In the genomic region with DNA sequence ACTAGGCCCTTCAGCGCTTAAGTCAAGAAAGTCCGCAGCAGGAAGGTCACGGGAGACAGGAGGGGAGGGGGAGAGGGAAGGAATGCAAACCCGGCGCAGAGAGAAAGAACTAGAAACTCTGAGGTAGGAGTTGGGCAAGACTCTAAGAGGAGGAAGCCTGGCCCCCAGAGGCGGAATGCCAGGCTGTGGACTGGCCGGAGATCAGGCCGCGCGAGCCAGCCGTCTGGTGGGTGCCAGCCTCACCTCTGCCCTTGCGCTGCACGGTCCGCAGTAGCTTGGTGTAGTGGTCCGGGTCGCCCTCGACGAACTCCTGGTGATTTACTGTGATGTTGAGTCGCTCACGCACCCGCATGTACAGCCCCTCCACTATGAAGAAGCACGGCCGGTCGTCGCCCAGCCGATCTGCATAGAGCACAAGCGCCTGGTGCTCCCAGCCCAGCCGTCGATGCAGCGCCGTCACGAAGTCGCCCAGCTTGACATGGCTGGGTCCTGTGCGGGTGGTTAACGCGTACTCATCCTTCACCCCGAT, we compare ENCODE assay signal across 8 mouse cellular contexts. TPM values are rescaled to one million over a fixed set of nuclear protein-coding genes. Genes with fewer than 3 reads are reported as not detected.
DNase-seq lines count a peak whose midpoint lies in the region; ATAC-seq lines count a peak whose summit lies in the region.

No protein-coding gene starts in this region.

- no peak for ATAC-seq in heart, embryonic 13.5 days (ENCODE audit: extremely low read depth, insufficient number of reproducible peaks, low FRiP score, low TSS enrichment)
- 0 out of 2 replicates have a peak, but pooled peaks have one; percentile 15 for ATAC-seq in megakaryocyte-erythroid progenitor cell, adult 5-6 weeks (replicated peaks; ENCODE audit: low FRiP score, low TSS enrichment, poor library complexity, severe bottlenecking)
- ATAC-seq in activated CD4-positive, CD25-positive, alpha-beta regulatory T cell, adult 4 months = no peak

- 12% methylated on average over 37 of the region's 37 CpGs for WGBS in heart, embryonic 13.5 days

- H3K27me3 ChIP-seq in heart, embryonic 13.5 days (replicated peaks) = peaks cover 43% of the 10 kb centered on the region

- H3K27ac ChIP-seq in heart, embryonic 13.5 days (replicated peaks) = 0 out of 2 replicates have a peak overlapping the region, but pooled peaks have one; percentile 20

- DNase-seq in adrenal gland, adult 2 months = peak; percentile 80
- peak; percentile 36 for DNase-seq in embryo, embryonic 10.5 days (ENCODE audit: low spot score)
- DNase-seq in kidney, postnatal 4 days = peak; percentile 53 to 65
- DNase-seq in right cerebral cortex, postnatal 14 days = no peak
- DNase-seq in right cerebral cortex, postnatal 25 days = no peak

- H3K4me1 ChIP-seq in heart, embryonic 13.5 days = peaks cover 26% of the 10 kb centered on the region

- no peaks in the 10 kb centered on the region for H3K9me3 ChIP-seq in heart, embryonic 13.5 days

- H3K4me2 ChIP-seq in heart, embryonic 13.5 days = peak overlapping the region; percentile 97

- H3K9ac ChIP-seq in heart, embryonic 13.5 days = peak overlapping the region; percentile 82

- no peaks in the 10 kb centered on the region for H3K36me3 ChIP-seq in heart, embryonic 13.5 days

- peak overlapping the region; percentile 66 for H3K4me3 ChIP-seq in heart, embryonic 13.5 days

RNA-seq across cellular contexts. Expression of gene Npr1, which starts 1.1 kb away (rescaled TPM):
- 100 to 1,000 TPM; 193 to 290 TPM for total RNA-seq in adrenal gland, adult 2 months (2021)
- polyA plus RNA-seq in adrenal gland, adult 2 months (2012; rRNA removed) = 367 and 435 TPM in 2 replicates
- polyA plus RNA-seq in heart, embryonic 13.5 days (2015; fragmentation: Nextera tagmentation; extraction: Ambion mirVana) = 9.7 and 11.4 TPM in 2 replicates
- total RNA-seq in megakaryocyte-erythroid progenitor cell, adult 5-6 weeks (2014; fragmentation: Nextera tagmentation) = 0.22 TPM in 1 of 2 replicates, not detected in the other
- total RNA-seq in megakaryocyte-erythroid progenitor cell, adult 5-6 weeks (2017) = not detected in 2 replicates
- not detected for polyA plus RNA-seq in activated CD4-positive, CD25-positive, alpha-beta regulatory T cell, adult 4 months (2017; shearing (Covaris generic))

RNA-seq across cellular contexts. Expression of gene Ilf2, which starts 11.3 kb away (rescaled TPM):
- 10 to 100 TPM; 52.3 to 54.4 TPM for total RNA-seq in adrenal gland, adult 2 months (2021)
- polyA plus RNA-seq in adrenal gland, adult 2 months (2012; rRNA removed) = 8.6 and 10.2 TPM in 2 replicates
- 116 and 125 TPM in 2 replicates for polyA plus RNA-seq in heart, embryonic 13.5 days (2015; fragmentation: Nextera tagmentation; extraction: Ambion mirVana)
- 113 and 117 TPM in 2 replicates for total RNA-seq in megakaryocyte-erythroid progenitor cell, adult 5-6 weeks (2014; fragmentation: Nextera tagmentation)
- total RNA-seq in megakaryocyte-erythroid progenitor cell, adult 5-6 weeks (2017) = 236 and 240 TPM in 2 replicates
- 100 to 1,000 TPM in 1 of 2 experiments, 10 to 100 TPM in 1; 99.7 to 101 TPM for polyA plus RNA-seq in activated CD4-positive, CD25-positive, alpha-beta regulatory T cell, adult 4 months (2017; shearing (Covaris generic))

RNA-seq across cellular contexts. Expression of gene Snapin, which starts 26.2 kb away (rescaled TPM):
- total RNA-seq in adrenal gland, adult 2 months (2021) = 10 to 100 TPM; 72.1 to 73.8 TPM
- 23.8 and 32.5 TPM in 2 replicates for polyA plus RNA-seq in adrenal gland, adult 2 months (2012; rRNA removed)
- 72.8 and 74.7 TPM in 2 replicates for polyA plus RNA-seq in heart, embryonic 13.5 days (2015; fragmentation: Nextera tagmentation; extraction: Ambion mirVana)
- 37.0 and 38.1 TPM in 2 replicates for total RNA-seq in megakaryocyte-erythroid progenitor cell, adult 5-6 weeks (2014; fragmentation: Nextera tagmentation)
- 19.5 and 48.6 TPM in 2 replicates for total RNA-seq in megakaryocyte-erythroid progenitor cell, adult 5-6 weeks (2017)
- polyA plus RNA-seq in activated CD4-positive, CD25-positive, alpha-beta regulatory T cell, adult 4 months (2017; shearing (Covaris generic)) = 10 to 100 TPM; 48.3 to 56.3 TPM

RNA-seq across cellular contexts. Expression of gene Ints3, which starts 31.2 kb away (rescaled TPM):
- total RNA-seq in adrenal gland, adult 2 months (2021) = 10 to 100 TPM; 81.0 to 90.6 TPM
- 32.2 and 40.2 TPM in 2 replicates for polyA plus RNA-seq in adrenal gland, adult 2 months (2012; rRNA removed)
- 17.5 and 19.8 TPM in 2 replicates for polyA plus RNA-seq in heart, embryonic 13.5 days (2015; fragmentation: Nextera tagmentation; extraction: Ambion mirVana)
- total RNA-seq in megakaryocyte-erythroid progenitor cell, adult 5-6 weeks (2014; fragmentation: Nextera tagmentation) = 39.0 and 39.3 TPM in 2 replicates
- 16.4 and 23.2 TPM in 2 replicates for total RNA-seq in megakaryocyte-erythroid progenitor cell, adult 5-6 weeks (2017)
- polyA plus RNA-seq in activated CD4-positive, CD25-positive, alpha-beta regulatory T cell, adult 4 months (2017; shearing (Covaris generic)) = 10 to 100 TPM; 13.8 to 17.2 TPM

RNA-seq across cellular contexts. Expression of gene Chtop, which starts 44.7 kb away (rescaled TPM):
- total RNA-seq in adrenal gland, adult 2 months (2021) = 100 to 1,000 TPM; 105 to 110 TPM
- 34.5 and 37.2 TPM in 2 replicates for polyA plus RNA-seq in adrenal gland, adult 2 months (2012; rRNA removed)
- polyA plus RNA-seq in heart, embryonic 13.5 days (2015; fragmentation: Nextera tagmentation; extraction: Ambion mirVana) = 92.0 and 98.5 TPM in 2 replicates
- total RNA-seq in megakaryocyte-erythroid progenitor cell, adult 5-6 weeks (2014; fragmentation: Nextera tagmentation) = 122 and 154 TPM in 2 replicates
- 118 and 119 TPM in 2 replicates for total RNA-seq in megakaryocyte-erythroid progenitor cell, adult 5-6 weeks (2017)
- polyA plus RNA-seq in activated CD4-positive, CD25-positive, alpha-beta regulatory T cell, adult 4 months (2017; shearing (Covaris generic)) = 10 to 100 TPM; 43.5 to 67.8 TPM

Comparison
In these comparisons a context has a peak if more than half of its experiments do, and no peak if none do; other contexts are left out.
1. DNase-seq: peak in adrenal gland, adult 2 months (single experiment), embryo, embryonic 10.5 days (single experiment) and kidney, postnatal 4 days (2 of 2); none in right cerebral cortex, postnatal 14 days (single experiment) and right cerebral cortex, postnatal 25 days (single experiment).
2. RNA of gene Npr1, which starts 1.1 kb away (polyA plus RNA-seq): 367 to 435 TPM in adrenal gland, adult 2 months; 9.7 to 11.4 TPM in heart, embryonic 13.5 days and not detected in activated CD4-positive, CD25-positive, alpha-beta regulatory T cell, adult 4 months; every median in the first group is over 10 times any median in the second.